Mouse (Mus musculus) intestine, embryonic 14.5 days (tissue): ENCODE data around the gene Trappc2l. TPM values are rescaled to one million over a fixed set of nuclear protein-coding genes. Genes with fewer than 3 reads are reported as not detected.

ENCODE experiments used
- ATAC-seq: fragments of 200-750 bp; cut with Nextera tagmentation; replicated peaks from 2 replicates; pipeline ENCODE4 v1.8.0; 2017; ENCODE audit warnings: low read depth, moderate number of reproducible peaks, moderate TSS enrichment, moderate library complexity; ENCODE audit not compliant: low FRiP score, low TSS enrichment
- DNase-seq: peaks from one replicate; pipeline ENCODE4 v3.0.0-alpha.2; 2018; ENCODE audit warnings: low spot score
- H3K27ac ChIP-seq: fragments of 300-500 bp; sonication (generic); 2 replicates; pipeline ENCODE4 v1.5.1; 2014; ENCODE audit warnings: low read depth, mild to moderate bottlenecking, control low read depth
- H3K27me3 ChIP-seq: fragments of 300-500 bp; sonication (generic); replicated peaks from 2 replicates; pipeline ENCODE4 v1.6.1; 2014; ENCODE audit warnings: low read length, control low read depth; ENCODE audit not compliant: control insufficient read depth, insufficient read depth
- H3K36me3 ChIP-seq: fragments of 300-500 bp; sonication (generic); 2 replicates; pipeline ENCODE4 v1.6.1; 2014; ENCODE audit warnings: low read length, control low read depth; ENCODE audit not compliant: control insufficient read depth, insufficient read depth
- H3K4me1 ChIP-seq: fragments of 300-500 bp; sonication (generic); replicated peaks from 2 replicates; pipeline ENCODE4 v1.6.1; 2014; ENCODE audit warnings: low read length, control low read depth, mixed read lengths; ENCODE audit not compliant: control insufficient read depth, insufficient read depth
- H3K4me2 ChIP-seq: fragments of 300-500 bp; sonication (generic); 2 replicates; pipeline ENCODE4 v1.6.1; 2014; ENCODE audit warnings: low read length
- H3K4me3 ChIP-seq: fragments of 300-500 bp; sonication (generic); 2 replicates; pipeline ENCODE4 v1.5.1; 2014; ENCODE audit warnings: low read depth, low read length, control low read depth, mixed read lengths
- H3K9ac ChIP-seq: fragments of 300-500 bp; sonication (generic); 2 replicates; pipeline ENCODE4 v1.6.1; 2014; ENCODE audit warnings: mild to moderate bottlenecking, low read length
- H3K9me3 ChIP-seq: fragments of 300-500 bp; sonication (generic); 2 replicates; pipeline ENCODE4 v1.6.1; 2016; ENCODE audit warnings: low read length, control low read depth; ENCODE audit not compliant: control insufficient read depth
- WGBS: fragments of 180-500 bp; shearing (Covaris S2); extraction: QIAGEN DNeasy Blood & Tissue Kit; methylation state at CpG from one replicate; pipeline ENCODE4 v1.1.7; 2014; 5-methylcytosine and 5-hydroxymethylcytosine counted together
- microRNA-seq: library from miRNA; unstranded; fragments of <30 nt; microRNA quantifications from one replicate; pipeline ENCODE4, GENCODE M21; 2016
- polyA plus RNA-seq: library from polyadenylated mRNA; unstranded; fragments of >200 nt; fragmentation: Nextera tagmentation; extraction: Ambion mirVana; gene quantifications from 2 replicates; pipeline ENCODE4 v1.2.1, GENCODE M21; 2014

The Trappc2l gene
- polyA plus RNA-seq, 1 experiment from 2014 or later: 67.3 TPM

DNA sequence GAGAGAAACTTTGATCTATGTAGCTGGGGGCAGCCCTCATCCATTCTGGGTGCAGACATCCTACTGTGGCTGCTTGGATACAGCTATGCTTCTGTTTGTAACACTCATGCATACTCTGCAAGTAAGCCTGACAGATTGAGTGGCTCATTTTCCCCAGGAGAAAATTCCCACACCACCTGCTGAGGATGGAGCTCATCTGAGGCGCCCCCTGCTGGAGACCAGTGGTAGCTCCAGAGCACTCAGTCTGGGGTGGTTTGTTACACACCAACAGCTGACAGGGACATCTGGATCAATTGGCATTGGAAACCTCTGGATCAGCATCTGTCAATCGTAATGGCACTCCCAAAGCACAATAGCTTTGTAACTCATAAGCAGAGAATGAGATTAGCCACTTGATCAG, 48.6 kb downstream of the Trappc2l start:
- no peaks in the 10 kb centered on the region for H3K9me3 ChIP-seq
- DNase-seq (no peak), ATAC-seq (no peak)
- H3K9ac ChIP-seq: no peak overlapping the region
- WGBS: 76% methylated on average over 2 of the region's 2 CpGs
- no peak overlapping the region for H3K4me3 ChIP-seq
- peaks cover 27% of the 10 kb centered on the region for H3K4me1 ChIP-seq
- H3K27me3 ChIP-seq: no peaks in the 10 kb centered on the region
- H3K4me2 ChIP-seq: no peak overlapping the region
- H3K27ac ChIP-seq: no peak overlapping the region
- no peaks in the 10 kb centered on the region for H3K36me3 ChIP-seq

DNA sequence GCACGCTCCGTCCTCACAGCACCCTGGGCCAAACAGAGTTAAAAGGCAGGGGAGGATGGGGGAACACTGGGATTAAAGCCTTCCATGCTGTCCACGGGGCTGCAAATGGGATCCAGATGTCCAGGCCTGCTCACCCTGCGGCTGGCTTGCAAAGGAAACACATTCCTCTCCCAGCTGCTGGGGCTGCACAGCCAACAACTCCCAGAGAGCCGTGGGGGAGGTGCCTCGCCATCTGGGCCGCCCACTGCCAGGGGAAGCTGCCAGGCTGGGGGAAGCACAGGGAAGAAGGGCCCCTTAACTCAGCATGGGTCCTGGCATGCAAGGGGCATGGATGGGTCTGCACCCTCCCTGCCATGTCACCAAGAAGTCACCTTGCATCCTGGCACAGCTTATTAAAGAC, 49.7 kb downstream of the Trappc2l start:
- Histone ChIP-seq H3K27ac (peak overlapping the region; percentile 60), H3K36me3 (no peaks in the 10 kb centered on the region), H3K4me1 (peaks cover 36% of the 10 kb centered on the region), H3K4me2 (no peak overlapping the region), H3K9me3 (no peaks in the 10 kb centered on the region), H3K4me3 (no peak overlapping the region), H3K9ac (no peak overlapping the region), H3K27me3 (no peaks in the 10 kb centered on the region)
- peak; percentile 36 for ATAC-seq
- WGBS: 17% methylated on average over 6 of the region's 7 CpGs
- peak; percentile 78 for DNase-seq

DNA sequence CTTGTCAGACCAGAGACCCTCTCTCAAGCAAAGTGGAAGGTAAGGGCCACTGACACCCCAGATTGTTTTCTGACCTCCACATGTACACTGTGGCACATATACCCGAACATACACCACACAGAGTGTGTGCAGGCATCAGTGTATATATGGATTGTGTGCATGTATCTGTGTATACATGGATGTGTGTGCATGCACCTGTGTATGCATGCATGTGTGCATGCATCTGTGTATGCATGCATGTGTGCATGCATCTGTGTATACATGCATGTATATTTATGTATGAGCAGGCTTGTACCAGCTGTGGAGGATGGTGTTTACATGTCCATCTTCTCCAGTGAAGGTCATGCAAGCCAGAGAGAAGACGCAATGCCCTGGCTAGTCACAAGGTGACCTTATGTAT, 50.5 kb downstream of the Trappc2l start:
- 83% methylated on average over 2 of the region's 2 CpGs for WGBS
- ATAC-seq: no peak
- H3K4me1 ChIP-seq: peaks cover 44% of the 10 kb centered on the region

DNA sequence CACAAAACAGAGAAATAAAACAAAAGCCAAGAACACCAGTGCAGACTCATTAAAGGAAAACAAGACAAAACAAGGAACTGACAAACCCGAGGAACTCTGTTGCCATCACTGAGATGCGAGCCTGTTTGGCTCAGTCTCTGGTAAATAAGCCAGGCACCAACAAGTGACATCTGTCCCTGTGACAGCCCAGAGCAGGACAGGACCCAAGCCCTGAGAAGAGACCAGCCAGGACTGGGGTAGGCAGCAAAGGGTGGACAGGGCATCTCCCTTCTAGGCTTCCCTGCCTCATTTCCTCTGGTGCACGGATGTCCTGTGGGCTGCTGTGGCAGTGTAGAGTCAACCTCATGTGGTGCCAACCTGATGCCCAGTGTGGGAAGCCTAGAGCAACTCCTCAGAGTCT, 51.7 kb downstream of the Trappc2l start:
- no peak overlapping the region for H3K9ac ChIP-seq
- H3K27me3 ChIP-seq: no peaks in the 10 kb centered on the region
- WGBS: 75% methylated on average over 3 of the region's 3 CpGs
- no peak overlapping the region for H3K27ac ChIP-seq
- no peak for ATAC-seq
- DNase-seq: no peak
- H3K4me3 ChIP-seq: no peak overlapping the region
- H3K4me1 ChIP-seq: peaks cover 45% of the 10 kb centered on the region
- H3K4me2 ChIP-seq: no peak overlapping the region
- no peaks in the 10 kb centered on the region for H3K36me3 ChIP-seq
- no peaks in the 10 kb centered on the region for H3K9me3 ChIP-seq

More for the DNA sequence above, 50.5 kb downstream of the Trappc2l start:
- no peaks in the 10 kb centered on the region for H3K9me3 ChIP-seq
- H3K4me2 ChIP-seq: no peak overlapping the region
- no peak overlapping the region for H3K27ac ChIP-seq
- H3K36me3 ChIP-seq: no peaks in the 10 kb centered on the region
- no peaks in the 10 kb centered on the region for H3K27me3 ChIP-seq
- H3K4me3 ChIP-seq: no peak overlapping the region
- H3K9ac ChIP-seq: no peak overlapping the region
- DNase-seq: no peak

DNA sequence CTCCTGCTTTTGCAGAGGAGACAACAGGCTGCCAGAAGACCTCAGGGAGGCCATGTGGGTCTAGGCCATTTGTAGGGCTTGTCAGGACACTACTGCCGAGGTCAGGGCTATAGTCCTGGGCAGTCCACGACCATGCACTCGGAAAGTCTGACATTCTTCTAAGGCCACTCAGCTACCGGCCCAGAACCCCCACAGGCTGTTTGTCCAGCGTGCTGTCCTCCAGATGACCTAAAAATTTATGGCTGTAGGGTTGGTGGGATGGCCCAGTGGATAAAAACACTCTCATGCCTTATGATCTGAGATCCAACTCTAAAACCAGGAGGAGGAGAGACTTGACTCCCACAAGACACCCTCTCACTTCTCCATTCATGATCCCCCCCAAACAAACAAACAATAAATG, 52.2 kb downstream of the Trappc2l start:
- Histone ChIP-seq H3K4me3 (no peak overlapping the region), H3K9me3 (no peaks in the 10 kb centered on the region), H3K4me2 (no peak overlapping the region), H3K9ac (no peak overlapping the region), H3K27ac (no peak overlapping the region), H3K4me1 (peaks cover 43% of the 10 kb centered on the region), H3K36me3 (no peaks in the 10 kb centered on the region), H3K27me3 (no peaks in the 10 kb centered on the region)
- WGBS: 60% methylated on average over 5 of the region's 5 CpGs
- no peak for DNase-seq
- ATAC-seq: no peak

DNA sequence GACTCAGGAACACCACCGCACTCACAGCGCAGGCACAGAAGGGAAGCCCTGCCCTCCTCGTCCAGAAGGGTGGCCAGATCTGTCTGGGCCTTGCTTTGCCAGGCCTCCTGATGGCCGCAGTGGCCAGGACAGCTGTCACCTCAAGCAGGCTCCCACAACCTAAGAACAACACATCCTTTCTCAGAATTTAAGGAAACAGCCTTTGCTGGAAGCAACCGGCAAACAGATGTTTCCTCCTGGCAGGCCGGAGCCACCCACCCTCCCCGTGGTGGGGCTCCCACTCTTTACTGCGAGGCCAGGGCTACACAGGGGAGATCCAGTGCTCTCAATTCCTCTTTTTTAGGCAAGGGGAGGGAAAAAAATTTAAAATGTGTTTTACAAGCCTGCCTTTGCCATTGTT, 53.8 kb downstream of the Trappc2l start:
- peaks cover 42% of the 10 kb centered on the region for H3K4me1 ChIP-seq
- DNase-seq (no peak), ATAC-seq (no peak)
- H3K36me3 ChIP-seq: no peaks in the 10 kb centered on the region
- H3K4me3 ChIP-seq: no peak overlapping the region
- no peak overlapping the region for H3K4me2 ChIP-seq
- 0 out of 2 replicates have a peak, but pooled peaks cover 2% of the 10 kb centered on the region for H3K27me3 ChIP-seq
- H3K9me3 ChIP-seq: no peaks in the 10 kb centered on the region
- H3K27ac ChIP-seq: peak overlapping the region; percentile 43; the same call in 1 of the 2 replicates
- 37% methylated on average over 8 of the region's 8 CpGs for WGBS
- no peak overlapping the region for H3K9ac ChIP-seq

DNA sequence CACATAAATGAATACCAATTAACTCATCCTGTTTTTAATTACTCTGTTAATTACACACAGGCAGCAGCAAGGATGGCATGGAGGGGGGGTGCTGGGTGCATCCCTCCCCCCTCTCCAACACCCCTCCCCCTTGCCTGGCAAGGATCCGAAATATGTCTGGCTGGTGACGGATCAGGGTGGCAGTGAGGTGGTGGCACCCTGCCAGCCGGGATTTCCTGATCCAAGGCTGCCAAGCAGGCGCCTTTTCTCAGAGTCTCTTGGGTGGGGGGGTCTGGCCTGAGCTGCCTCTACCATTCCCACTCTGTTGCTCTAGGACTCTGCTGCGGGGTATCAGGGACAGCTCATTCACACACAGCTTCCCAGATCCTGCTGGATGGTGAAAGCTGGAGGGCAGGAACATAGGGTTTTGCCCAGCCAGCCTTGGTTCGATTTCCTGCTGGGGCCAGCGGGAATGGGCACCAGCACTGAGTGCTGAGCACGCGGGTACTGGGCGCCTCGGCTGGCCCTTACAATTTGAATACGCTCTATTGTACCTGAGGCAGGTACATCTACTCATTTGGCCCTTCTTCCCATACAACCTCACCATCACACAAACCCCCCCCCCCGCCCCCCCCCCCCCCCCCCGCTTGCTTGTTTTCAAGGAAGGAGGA, 54.4 kb downstream of the Trappc2l start:
- no peak for ATAC-seq
- no peak for DNase-seq
- Histone ChIP-seq H3K36me3 (no peaks in the 10 kb centered on the region), H3K9ac (no peak overlapping the region), H3K4me3 (no peak overlapping the region), H3K4me1 (peaks cover 40% of the 10 kb centered on the region), H3K4me2 (no peak overlapping the region), H3K27me3 (peaks cover 7% of the 10 kb centered on the region; the same call in 1 of the 2 replicates), H3K27ac (no peak overlapping the region), H3K9me3 (no peaks in the 10 kb centered on the region)
- 61% methylated on average over 13 of the region's 14 CpGs for WGBS

Small RNA genes lying within 50 kb of the gene (microRNA-seq; reads per million reads assigned to microRNA genes)
- gene Mir6396: not detected

Other genes starting within 250 kb of the Trappc2l start
- 37.0 and 38.6 TPM in 2 replicates for gene Zc3h18, start 235.0 kb upstream of the Trappc2l start, polyA plus RNA-seq
- gene Il17c, start 189.6 kb upstream of the Trappc2l start, polyA plus RNA-seq: not detected in 2 replicates
- gene Cyba, start 178.7 kb upstream of the Trappc2l start, polyA plus RNA-seq: 297 and 307 TPM in 2 replicates
- 52.6 and 60.2 TPM in 2 replicates for gene Mvd, start 168.2 kb upstream of the Trappc2l start, polyA plus RNA-seq
- gene Snai3, start 150.9 kb upstream of the Trappc2l start, polyA plus RNA-seq: 1.1 and 1.3 TPM in 2 replicates
- gene Rnf166, start 135.6 kb upstream of the Trappc2l start, polyA plus RNA-seq: 31.4 and 34.0 TPM in 2 replicates
- 53.8 and 55.0 TPM in 2 replicates for gene Ctu2, start 135.5 kb upstream of the Trappc2l start, polyA plus RNA-seq
- gene Piezo1, start 60.3 kb upstream of the Trappc2l start, polyA plus RNA-seq: 17.9 and 21.6 TPM in 2 replicates
- gene Cdt1, start 43.6 kb upstream of the Trappc2l start, polyA plus RNA-seq: 43.8 and 49.3 TPM in 2 replicates
- 580 and 583 TPM in 2 replicates for gene Aprt, start 34.7 kb upstream of the Trappc2l start, polyA plus RNA-seq
- gene Galns, start 177 bp upstream of the Trappc2l start, polyA plus RNA-seq: 12.2 and 13.8 TPM in 2 replicates
- not detected in 2 replicates for gene Pabpn1l, start 11.1 kb downstream of the Trappc2l start, polyA plus RNA-seq
- 3.9 and 4.0 TPM in 2 replicates for gene Cbfa2t3, start 87.5 kb downstream of the Trappc2l start, polyA plus RNA-seq
- gene Acsf3, start 163.8 kb downstream of the Trappc2l start, polyA plus RNA-seq: 19.0 and 21.6 TPM in 2 replicates
- gene Cdh15, start 236.3 kb downstream of the Trappc2l start, polyA plus RNA-seq: 0.30 and 0.51 TPM in 2 replicates